Mouse (Mus musculus): ENCODE data around the gene Leap2. TPM values are rescaled to one million over a fixed set of nuclear protein-coding genes. Genes with fewer than 3 reads are reported as not detected.
A peak's percentile ranks its signal among the peaks of the same experiment; 100 is the strongest.

Leap2 gene
- total and polyA plus RNA-seq, 3 experiments: 0.24 TPM; not detected in 2

DNA sequence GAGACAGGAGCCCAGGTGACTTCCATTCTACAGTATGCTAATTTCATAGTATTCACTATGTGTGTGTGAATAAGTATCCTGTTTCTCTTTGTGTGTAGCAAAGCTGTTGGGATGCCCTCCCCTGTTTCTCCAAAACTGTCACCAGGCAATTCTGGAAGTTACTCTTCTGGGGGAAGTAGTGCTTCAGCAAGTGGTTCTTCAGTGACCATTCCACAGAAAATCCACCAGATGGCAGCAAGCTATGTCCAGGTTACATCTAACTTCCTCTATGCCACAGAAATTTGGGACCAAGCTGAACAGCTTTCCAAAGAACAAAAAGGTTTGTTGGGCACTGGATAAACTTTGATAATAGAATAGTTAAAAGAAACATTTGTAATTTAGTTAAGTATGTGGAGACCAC lies 11.2 kb downstream of the Leap2 start (continued):
- TF ChIP-seq SIN3A (IDR thresholded peaks at IDR 0.05; ENCODE audit: low read length): 0 out of 2 replicates have a peak, but pooled peaks have one; percentile 12
- no peak for TF ChIP-seq TAL1 (IDR thresholded peaks at IDR 0.05; ENCODE audit: low read length)
- no peak for TF ChIP-seq E2F4 (IDR thresholded peaks at IDR 0.05; ENCODE audit: borderline replicate concordance, low read depth, low read length)
- TF ChIP-seq RCOR1 (IDR thresholded peaks at IDR 0.05; ENCODE audit: low read depth, low read length): no peak
- TF ChIP-seq TCF12 (IDR thresholded peaks at IDR 0.05; ENCODE audit: low read depth, low read length): no peak
- TF ChIP-seq SMC3 (IDR thresholded peaks at IDR 0.05; ENCODE audit: low read depth, low read length): peak; percentile 82
- TF ChIP-seq NELFE (IDR thresholded peaks at IDR 0.05; ENCODE audit: low read depth, low read length): no peak
- peak; percentile 55 for TF ChIP-seq RAD21 (IDR thresholded peaks at IDR 0.05; ENCODE audit: low read depth, low read length)
- TF ChIP-seq ELF1 (IDR thresholded peaks at IDR 0.05; ENCODE audit: low read depth, low read length): 0 out of 2 replicates have a peak, but pooled peaks have one; percentile 4
- TF ChIP-seq USF1 (IDR thresholded peaks at IDR 0.05; ENCODE audit: low read depth, low read length): no peak
- TF ChIP-seq ETS1 (IDR thresholded peaks at IDR 0.05; ENCODE audit: low read depth, low read length): no peak
- no peak for TF ChIP-seq BHLHE40 (IDR thresholded peaks at IDR 0.05; ENCODE audit: borderline replicate concordance, low read depth, low read length)
- no peak for TF ChIP-seq MAX (IDR thresholded peaks at IDR 0.05; ENCODE audit: low read length)
- TF ChIP-seq EP300 (IDR thresholded peaks at IDR 0.05; ENCODE audit: low read depth in 1 of 2, low read length in 2 of 2): no peak
- no peak for TF ChIP-seq JUND (IDR thresholded peaks at IDR 0.05; ENCODE audit: low read depth, low read length)
- no peak for TF ChIP-seq POLR2AphosphoS5 (IDR thresholded peaks at IDR 0.05; ENCODE audit: borderline replicate concordance, low read depth, low read length)
- no peak for TF ChIP-seq GATA1 (IDR thresholded peaks at IDR 0.05; ENCODE audit: low read depth, low read length)
- no peak for TF ChIP-seq TBP (IDR thresholded peaks at IDR 0.05; ENCODE audit: low read depth, low read length)
- no peak for TF ChIP-seq ZKSCAN1 (IDR thresholded peaks at IDR 0.05; ENCODE audit: low read depth, low read length)
- no peak for TF ChIP-seq USF2 (IDR thresholded peaks at IDR 0.05; ENCODE audit: borderline replicate concordance in 1 of 2, insufficient read depth in 1 of 2, low read depth in 1 of 2, low read length in 2 of 2)
- TF ChIP-seq POLR2AphosphoS2 (IDR thresholded peaks at IDR 0.05; ENCODE audit: low read length): no peak

DNA sequence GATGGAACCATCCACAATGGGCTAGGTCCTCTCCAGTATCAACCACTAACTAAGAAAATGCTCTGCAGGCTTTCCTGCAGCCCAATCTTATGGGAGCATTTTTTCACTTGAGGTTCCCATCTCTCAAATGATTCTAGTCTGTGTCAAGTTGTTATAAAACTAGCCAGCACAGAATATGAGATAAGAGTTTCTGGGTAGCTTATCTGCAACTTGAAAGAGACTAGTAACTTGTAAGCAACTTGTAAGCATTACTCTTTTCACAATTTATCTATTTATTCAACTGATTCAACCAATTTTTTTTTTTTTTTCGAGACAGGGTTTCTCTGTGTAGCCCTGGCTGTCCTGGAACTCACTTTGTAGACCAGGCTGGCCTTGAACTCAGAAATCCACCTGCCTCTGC lies 19.3 kb downstream of the Leap2 start:
- TF ChIP-seq EP300 (IDR thresholded peaks at IDR 0.05; ENCODE audit: low read depth in 1 of 2, low read length in 2 of 2) (peak; percentile 43 to 54; a peak in 2 of 4 replicates), RAD21 (IDR thresholded peaks at IDR 0.05; ENCODE audit: low read depth, low read length) (no peak), GATA1 (IDR thresholded peaks at IDR 0.05; ENCODE audit: low read depth, low read length) (peak; percentile 75), ZNF384 (IDR thresholded peaks at IDR 0.05; ENCODE audit: low read depth, low read length) (peak; percentile 77)
- H3K9ac ChIP-seq (ENCODE audit: control insufficient read depth, low read depth, low read length, poor library complexity, severe bottlenecking): no peak overlapping the region
- H3K4me3 ChIP-seq (ENCODE audit: control insufficient read depth in 1 of 2, insufficient read depth in 1 of 2, low read depth in 2 of 2, low read length in 2 of 2): no peak overlapping the region
- peak overlapping the region; percentile 31; the same call in 1 of the 2 replicates for H3K27ac ChIP-seq (ENCODE audit: control insufficient read depth, low read depth, low read length)
- H3K36me3 ChIP-seq (ENCODE audit: control insufficient read depth in 1 of 2, insufficient read depth in 2 of 2, low read length in 2 of 2): peaks cover 18 to 57% of the 10 kb centered on the region in 2 experiments
- H3K9me3 ChIP-seq (replicated peaks; ENCODE audit: insufficient read depth, low read length): no peaks in the 10 kb centered on the region
- no peaks in the 10 kb centered on the region for H3K79me2 ChIP-seq (ENCODE audit: control insufficient read depth, insufficient read depth, low read length, poor library complexity)
- H3K4me1 ChIP-seq (ENCODE audit: control insufficient read depth in 1 of 2, insufficient read depth in 2 of 2, low read length in 2 of 2): peaks cover 0 to 9% of the 10 kb centered on the region in 2 experiments; a peak in 2 of 4 replicates
- peak; percentile 37 for DNase-seq (ENCODE audit: low read depth, low spot score)
- no peaks in the 10 kb centered on the region for H3K27me3 ChIP-seq (ENCODE audit: control insufficient read depth in 1 of 2, insufficient read depth in 2 of 2, low read length in 2 of 2)
